Mouse (Mus musculus): ENCODE measurements at regions not wholly inside any gene's neighbourhood (a gene's known extent, or its start where the extent isn't known, plus 50 kb on each side); places are given as distances from the start of the nearest gene placed in this dataset.

DNA sequence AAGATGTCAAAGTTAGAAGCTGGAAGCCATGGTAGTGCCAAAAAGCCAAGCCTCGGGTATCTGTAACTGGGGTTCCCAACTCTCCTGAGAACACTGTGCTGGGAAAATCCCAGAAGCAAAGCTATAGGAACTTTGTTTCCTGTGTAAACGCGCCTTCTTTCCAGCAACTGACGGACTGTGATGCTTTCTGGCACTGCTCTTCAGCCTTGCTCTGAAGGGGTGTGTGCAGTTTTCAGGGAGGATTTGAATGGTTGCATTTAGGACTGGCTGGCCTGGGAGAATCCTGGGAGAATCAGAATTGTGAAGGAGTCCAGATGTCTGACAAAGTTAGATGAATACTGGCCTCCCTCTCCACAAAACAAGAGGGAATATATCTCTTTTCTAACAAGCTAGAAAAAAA, 57.2 kb upstream of the Gm21897 start:
- no peak overlapping the region for H3K27ac ChIP-seq

More for the DNA sequence above, 57.2 kb upstream of the Gm21897 start:
- 57% methylated on average over 4 of the region's 4 CpGs for WGBS (ENCODE audit: insufficient replicate concordance)
- H3K4me2 ChIP-seq = no peak overlapping the region
- no peaks in the 10 kb centered on the region for H3K36me3 ChIP-seq
- H3K4me1 ChIP-seq = no peaks in the 10 kb centered on the region
- H3K4me3 ChIP-seq = no peak overlapping the region
- H3K9ac ChIP-seq = no peak overlapping the region
- ATAC-seq = no peak
- H3K9me3 ChIP-seq (replicated peaks) = no peaks in the 10 kb centered on the region
- H3K27me3 ChIP-seq (replicated peaks) = no peaks in the 10 kb centered on the region

Data from liver, embryonic 12.5 days (tissue).